Comparison of ENCODE assay signal across 12 mouse cellular contexts in genomic region chr12:100341614-100342013, GRCm38 (mm10).
DNase-seq lines count a peak whose midpoint lies in the region; ATAC-seq and TF ChIP-seq lines count a peak whose summit lies in the region.
"Had no signal": no experiment of that assay in that cellular context is flagged by ENCODE, and none has a peak within 500 bp of the region (broad histone marks: within the 10 kb centered on the region; RNA-seq: fewer than 3 reads in every experiment).

No protein-coding gene starts in this region.

- no peak for TF ChIP-seq EP300 in stomach, postnatal 0 days (optimal IDR thresholded peaks at IDR 0.05)

- H3K27ac ChIP-seq in kidney, embryonic 15.5 days, result no peak overlapping the region
- H3K27ac ChIP-seq in neural tube, embryonic 11.5 days (ENCODE audit: low read depth, low read length), result no peak overlapping the region
- peak overlapping the region; percentile 28; the same call in 1 of the 2 replicates for H3K27ac ChIP-seq in neural tube, embryonic 15.5 days (replicated peaks)
- no peak overlapping the region for H3K27ac ChIP-seq in stomach, postnatal 0 days (replicated peaks)
- H3K27ac ChIP-seq: embryonic facial prominence, embryonic 12.5 days had no signal

- no peaks in the 10 kb centered on the region for H3K9me3 ChIP-seq in kidney, embryonic 15.5 days (replicated peaks)
- no peaks in the 10 kb centered on the region for H3K9me3 ChIP-seq in neural tube, embryonic 11.5 days (ENCODE audit: control insufficient read depth, low read length)
- no peaks in the 10 kb centered on the region for H3K9me3 ChIP-seq in neural tube, embryonic 15.5 days (replicated peaks)
- H3K9me3 ChIP-seq in stomach, postnatal 0 days (ENCODE audit: control insufficient read depth, low read length), result no peaks in the 10 kb centered on the region
- H3K9me3 ChIP-seq: embryonic facial prominence, embryonic 12.5 days had no signal

- peaks cover 4% of the 10 kb centered on the region; the same call in 1 of the 2 replicates for H3K36me3 ChIP-seq in kidney, embryonic 15.5 days
- H3K36me3 ChIP-seq in neural tube, embryonic 11.5 days (ENCODE audit: control insufficient read depth, insufficient read depth, low read length), result no peaks in the 10 kb centered on the region
- H3K36me3 ChIP-seq in neural tube, embryonic 15.5 days, result peaks cover 17% of the 10 kb centered on the region
- H3K36me3 ChIP-seq in stomach, postnatal 0 days (ENCODE audit: control insufficient read depth, insufficient read depth, low read length), result no peaks in the 10 kb centered on the region

- TF ChIP-seq CTCF in stomach, postnatal 0 days (IDR thresholded peaks at IDR 0.05; ENCODE audit: low read depth), result no peak

- H3K27me3 ChIP-seq in kidney, embryonic 15.5 days, result no peaks in the 10 kb centered on the region
- H3K27me3 ChIP-seq in neural tube, embryonic 11.5 days (ENCODE audit: control insufficient read depth, insufficient read depth, low read length), result no peaks in the 10 kb centered on the region
- no peaks in the 10 kb centered on the region for H3K27me3 ChIP-seq in neural tube, embryonic 15.5 days (replicated peaks)
- H3K27me3 ChIP-seq in stomach, postnatal 0 days (ENCODE audit: control insufficient read depth, insufficient read depth, low read length), result no peaks in the 10 kb centered on the region
- H3K27me3 ChIP-seq: embryonic facial prominence, embryonic 12.5 days had no signal

- no peak overlapping the region for H3K9ac ChIP-seq in kidney, embryonic 15.5 days
- H3K9ac ChIP-seq in neural tube, embryonic 11.5 days (ENCODE audit: low read length), result no peak overlapping the region
- H3K9ac ChIP-seq in neural tube, embryonic 15.5 days (replicated peaks), result no peak overlapping the region
- no peak overlapping the region for H3K9ac ChIP-seq in stomach, postnatal 0 days (ENCODE audit: low read length)
- H3K9ac ChIP-seq: embryonic facial prominence, embryonic 12.5 days had no signal

- DNase-seq in embryo, embryonic 10 days (ENCODE audit: low spot score), result peak; percentile 35
- DNase-seq in embryo, embryonic 11 days, result no peak
- DNase-seq in kidney, adult 11 months, result peak; percentile 62
- DNase-seq in neural tube, embryonic 11.5 days (ENCODE audit: low spot score), result no peak
- no peak for DNase-seq in neural tube, embryonic 10.5 days (ENCODE audit: extremely low spot score, low spot score)
- no peak for DNase-seq in stomach, postnatal 0 days (ENCODE audit: low spot score)
- DNase-seq: cerebellum, adult 2 months; heart, postnatal 36 days; lung, postnatal 36 days had no signal

- H3K4me2 ChIP-seq in kidney, embryonic 15.5 days, result no peak overlapping the region
- H3K4me2 ChIP-seq in neural tube, embryonic 11.5 days (ENCODE audit: low read depth), result no peak overlapping the region
- H3K4me2 ChIP-seq in neural tube, embryonic 15.5 days, result no peak overlapping the region
- H3K4me2 ChIP-seq in stomach, postnatal 0 days (replicated peaks; ENCODE audit: low read depth), result no peak overlapping the region
- H3K4me2 ChIP-seq: embryonic facial prominence, embryonic 12.5 days had no signal

- WGBS in kidney, embryonic 15.5 days, result 83% methylated on average over 7 of the region's 7 CpGs
- WGBS in neural tube, embryonic 11.5 days, result 56% methylated on average over 7 of the region's 7 CpGs
- WGBS in neural tube, embryonic 15.5 days, result 17% methylated on average over 7 of the region's 7 CpGs
- WGBS in stomach, postnatal 0 days, result 56% methylated on average over 7 of the region's 7 CpGs

- no peak overlapping the region for H3K4me3 ChIP-seq in kidney, embryonic 15.5 days (replicated peaks)
- H3K4me3 ChIP-seq in neural tube, embryonic 11.5 days (ENCODE audit: low read depth, low read length), result no peak overlapping the region
- no peak overlapping the region for H3K4me3 ChIP-seq in neural tube, embryonic 15.5 days (replicated peaks)
- no peak overlapping the region for H3K4me3 ChIP-seq in stomach, postnatal 0 days (ENCODE audit: low read depth, low read length)
- H3K4me3 ChIP-seq: embryonic facial prominence, embryonic 12.5 days had no signal

- no peak for ATAC-seq in kidney, embryonic 15.5 days (replicated peaks; ENCODE audit: low FRiP score)
- ATAC-seq in neural tube, embryonic 11.5 days (ENCODE audit: insufficient read depth, low FRiP score, low TSS enrichment), result peak; percentile 41; the same call in 1 of the 2 replicates
- ATAC-seq in neural tube, embryonic 15.5 days (ENCODE audit: low FRiP score), result 0 out of 2 replicates have a peak, but pooled peaks have one; percentile 39
- ATAC-seq in stomach, postnatal 0 days (ENCODE audit: low FRiP score, low TSS enrichment), result no peak

- H3K4me1 ChIP-seq in kidney, embryonic 15.5 days, result no peaks in the 10 kb centered on the region
- no peaks in the 10 kb centered on the region for H3K4me1 ChIP-seq in neural tube, embryonic 11.5 days (ENCODE audit: control insufficient read depth, insufficient read depth, low read length)
- peaks cover 8% of the 10 kb centered on the region; the same call in 1 of the 2 replicates for H3K4me1 ChIP-seq in neural tube, embryonic 15.5 days
- no peaks in the 10 kb centered on the region for H3K4me1 ChIP-seq in stomach, postnatal 0 days (replicated peaks; ENCODE audit: control insufficient read depth, insufficient read depth)
- H3K4me1 ChIP-seq: embryonic facial prominence, embryonic 12.5 days had no signal

Comparison
In these comparisons a context has a peak if more than half of its experiments do, and no peak if none do; other contexts are left out.
1. DNase-seq: peak in embryo, embryonic 10 days (single experiment) and kidney, adult 11 months (single experiment); none in embryo, embryonic 11 days (single experiment), neural tube, embryonic 11.5 days (single experiment), neural tube, embryonic 10.5 days (single experiment) and stomach, postnatal 0 days (single experiment).
2. ATAC-seq: peak in neural tube, embryonic 11.5 days (single experiment) and neural tube, embryonic 15.5 days (single experiment); none in kidney, embryonic 15.5 days (single experiment) and stomach, postnatal 0 days (single experiment).